Mouse (Mus musculus) liver, postnatal 0 days (tissue): ENCODE results near the gene Vps35l. TPM values are rescaled to one million over a fixed set of nuclear protein-coding genes. Genes with fewer than 3 reads are reported as not detected.
A peak's percentile ranks its signal among the peaks of the same experiment; 100 is the strongest.

Source experiments
- ATAC-seq: fragments of 200-750 bp; cut with Nextera tagmentation; 2 replicates; pipeline ENCODE4 v1.8.0; 2017; ENCODE audit warnings: mild to moderate bottlenecking, moderate library complexity
- DNase-seq: peaks from one replicate; pipeline ENCODE4 v3.0.0-alpha.2; 2016
- H3K27ac ChIP-seq: fragments of 300-500 bp; sonication (generic); 2 replicates; pipeline ENCODE4 v1.5.1; 2014; ENCODE audit warnings: antibody characterized with exemption, moderate library complexity, mild to moderate bottlenecking, low read depth
- H3K27me3 ChIP-seq: fragments of 300-500 bp; sonication (generic); 2 replicates; pipeline ENCODE4 v1.6.1; 2014; ENCODE audit warnings: low read length, control low read depth, mixed read lengths; ENCODE audit not compliant: insufficient read depth
- H3K36me3 ChIP-seq: fragments of 300-500 bp; sonication (generic); replicated peaks from 2 replicates; pipeline ENCODE4 v1.6.1; 2014; ENCODE audit warnings: mild to moderate bottlenecking, control low read depth, low read length, moderate library complexity, mixed read lengths; ENCODE audit not compliant: insufficient read depth
- H3K4me1 ChIP-seq: fragments of 300-500 bp; sonication (generic); 2 replicates; pipeline ENCODE4 v1.6.1; 2014; ENCODE audit warnings: antibody characterized with exemption, mild to moderate bottlenecking, control low read depth; ENCODE audit not compliant: insufficient read depth
- H3K4me2 ChIP-seq: fragments of 300-500 bp; sonication (generic); 2 replicates; pipeline ENCODE4 v1.6.1; 2014; ENCODE audit warnings: low read depth, mild to moderate bottlenecking, low read length, moderate library complexity, mixed read lengths
- H3K4me3 ChIP-seq: fragments of 300-500 bp; sonication (generic); 2 replicates; pipeline ENCODE4 v1.5.1; 2014; ENCODE audit warnings: low read depth, low read length
- H3K9ac ChIP-seq: fragments of 300-500 bp; sonication (generic); replicated peaks from 2 replicates; pipeline ENCODE4 v1.6.1; 2014; ENCODE audit warnings: mild to moderate bottlenecking, moderate library complexity
- H3K9me3 ChIP-seq: fragments of 300-500 bp; sonication (generic); 2 replicates; pipeline ENCODE4 v1.6.1; 2016; ENCODE audit warnings: mild to moderate bottlenecking, control low read depth, low read length, mixed read lengths
- CTCF ChIP-seq: sonication (generic); IDR thresholded peaks from 2 replicates; pipeline ENCODE4 v1.5.1; 2016; ENCODE audit warnings: antibody characterized with exemption, low read depth
- EP300 ChIP-seq: IDR thresholded peaks from 2 replicates; pipeline ENCODE4 v1.6.1; 2016; ENCODE audit warnings: antibody characterized with exemption, low read depth, mild to moderate bottlenecking
- WGBS: fragments of 180-500 bp; shearing (Covaris S2); extraction: QIAGEN DNeasy Blood & Tissue Kit; methylation state at CpG from one replicate; pipeline ENCODE4 v1.1.7; 2014; ENCODE audit not compliant: insufficient replicate concordance; 5-methylcytosine and 5-hydroxymethylcytosine counted together
- polyA plus RNA-seq: library from polyadenylated mRNA; unstranded; fragments of >200 nt; fragmentation: Nextera tagmentation; extraction: Ambion mirVana; gene quantifications from 2 replicates; pipeline ENCODE4 v1.2.1, GENCODE M21; 2015

Vps35l gene
- polyA plus RNA-seq, 1 experiment from 2014 or later, result 20.5 TPM

DNA sequence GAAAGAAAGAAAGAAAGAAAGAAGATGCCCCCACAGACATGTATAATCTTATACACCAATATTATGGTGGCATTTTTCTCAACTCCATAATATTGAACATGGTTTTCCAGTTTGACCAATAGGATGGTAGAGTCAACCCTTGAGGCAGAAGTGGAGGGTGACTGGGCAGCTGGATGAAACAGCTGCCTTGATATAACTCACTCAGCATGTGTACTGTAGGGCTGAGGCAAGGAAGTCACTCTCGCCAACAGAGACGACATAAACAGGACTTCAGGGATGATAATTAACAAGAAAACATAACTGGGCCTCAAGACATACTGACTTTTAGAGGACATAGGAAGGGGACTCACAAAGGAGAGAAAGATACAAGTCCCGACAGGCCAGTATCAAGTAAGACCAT lies 114.6 kb downstream of the Vps35l start:
- peak overlapping the region; percentile 81 for H3K4me3 ChIP-seq
- H3K27me3 ChIP-seq, result no peaks in the 10 kb centered on the region
- WGBS, result 8% methylated on average over 3 of the region's 3 CpGs
- peak overlapping the region; percentile 81 for H3K4me2 ChIP-seq
- H3K9ac ChIP-seq, result peak overlapping the region; percentile 65
- H3K27ac ChIP-seq, result 0 out of 2 replicates have a peak overlapping the region, but pooled peaks have one; percentile 62
- ATAC-seq (no peak), DNase-seq (no peak)
- peaks cover 16% of the 10 kb centered on the region for H3K36me3 ChIP-seq
- peaks cover 7% of the 10 kb centered on the region for H3K4me1 ChIP-seq
- no peaks in the 10 kb centered on the region for H3K9me3 ChIP-seq
- TF ChIP-seq EP300 (no peak), CTCF (no peak)

GRCm38 (mm10) chr7:118855171-118855876 lies 115.3 kb downstream of the Vps35l start, which contains the start of gene Iqck:
Iqck (plus strand) TSS chr7:118855752.
- Histone ChIP-seq H3K27ac (peak within 1 kb of the TSS; percentile 62), H3K4me1 (peaks cover 7% of the 10 kb centered on the region), H3K36me3 (peaks cover 13% of the 10 kb centered on the region; the same call in 1 of the 2 replicates), H3K4me2 (peak within 1 kb of the TSS; percentile 81), H3K4me3 (peak within 1 kb of the TSS; percentile 81), H3K27me3 (no peaks in the 10 kb centered on the region), H3K9ac (peak within 1 kb of the TSS; percentile 65), H3K9me3 (no peaks in the 10 kb centered on the region)
- WGBS, result under 1% methylated on average over 57 of the region's 57 CpGs
- TF ChIP-seq EP300, result no peak; the same call in 1 of the 2 replicates
- TF ChIP-seq CTCF, result no peak
- DNase-seq (peak; percentile 93), ATAC-seq (peak; percentile 97)

- peak within 1 kb of the TSS; percentile 81 for H3K4me2 ChIP-seq
- peak within 1 kb of the TSS; percentile 81 for H3K4me3 ChIP-seq
- peak within 1 kb of the TSS; percentile 65 for H3K9ac ChIP-seq
- under 1% methylated on average over 46 of the region's 46 CpGs for WGBS
- no peak for DNase-seq
- H3K27me3 ChIP-seq, result no peaks in the 10 kb centered on the region
- H3K36me3 ChIP-seq, result peaks cover 13% of the 10 kb centered on the region; the same call in 1 of the 2 replicates
- no peak for TF ChIP-seq EP300
- no peak for TF ChIP-seq CTCF
- peak within 1 kb of the TSS; percentile 62 for H3K27ac ChIP-seq
- peak; percentile 72 for ATAC-seq
- H3K4me1 ChIP-seq, result peaks cover 7% of the 10 kb centered on the region
- no peaks in the 10 kb centered on the region for H3K9me3 ChIP-seq
These were observed 115.9 kb downstream of the Vps35l start, which contains the start of gene Knop1 for GRCm38 (mm10) chr7:118855877-118856304. Knop1 (minus strand) TSS chr7:118856254.

- TF ChIP-seq CTCF, result no peak
- TF ChIP-seq EP300, result no peak
- Histone ChIP-seq H3K27ac (no peak overlapping the region), H3K9ac (no peak overlapping the region), H3K27me3 (no peaks in the 10 kb centered on the region), H3K36me3 (no peaks in the 10 kb centered on the region), H3K4me2 (no peak overlapping the region), H3K4me3 (no peak overlapping the region), H3K9me3 (no peaks in the 10 kb centered on the region), H3K4me1 (peaks cover 7% of the 10 kb centered on the region)
- DNase-seq (no peak), ATAC-seq (no peak)
- 68% methylated on average over 1 of the region's 1 CpGs for WGBS
These were observed 118.6 kb downstream of the Vps35l start for GRCm38 (mm10) chr7:118858640-118859039.

- WGBS, result 51% methylated on average over 2 of the region's 2 CpGs
- H3K4me2 ChIP-seq, result no peak overlapping the region
- H3K4me1 ChIP-seq, result no peaks in the 10 kb centered on the region
- no peaks in the 10 kb centered on the region for H3K9me3 ChIP-seq
- no peaks in the 10 kb centered on the region for H3K36me3 ChIP-seq
- no peak overlapping the region for H3K27ac ChIP-seq
- H3K27me3 ChIP-seq, result no peaks in the 10 kb centered on the region
- no peak overlapping the region for H3K4me3 ChIP-seq
- no peak overlapping the region for H3K9ac ChIP-seq
- ATAC-seq, result no peak
- no peak for DNase-seq
- TF ChIP-seq CTCF (no peak), EP300 (no peak)
These were observed 125.3 kb downstream of the Vps35l start for GRCm38 (mm10) chr7:118865362-118865761.

- Histone ChIP-seq H3K4me1 (no peaks in the 10 kb centered on the region), H3K4me2 (no peak overlapping the region), H3K4me3 (no peak overlapping the region), H3K36me3 (no peaks in the 10 kb centered on the region), H3K9ac (no peak overlapping the region), H3K9me3 (no peaks in the 10 kb centered on the region), H3K27ac (no peak overlapping the region), H3K27me3 (no peaks in the 10 kb centered on the region)
- WGBS, result 80% methylated on average over 3 of the region's 3 CpGs
- TF ChIP-seq CTCF (0 out of 2 replicates have a peak, but pooled peaks have one; percentile 7), EP300 (no peak)
- no peak for DNase-seq
- no peak for ATAC-seq
These were observed 139.5 kb downstream of the Vps35l start for GRCm38 (mm10) chr7:118879466-118880029.
